Mouse (Mus musculus) midbrain, embryonic 11.5 days (tissue): Measurements from ENCODE around the gene Nfia. TPM values are rescaled to one million over a fixed set of nuclear protein-coding genes. Genes with fewer than 3 reads are reported as not detected.

Source experiments
- ATAC-seq: fragments of 200-750 bp; cut with Nextera tagmentation; 2 replicates; pipeline ENCODE4 v1.8.0; 2017; ENCODE audit warnings: moderate TSS enrichment, moderate library complexity; ENCODE audit not compliant: low FRiP score
- DNase-seq: peaks from one replicate; pipeline ENCODE4 v3.0.0; 2015; ENCODE audit warnings: low spot score; ENCODE audit errors: missing footprints
- H3K27ac ChIP-seq: fragments of 300-500 bp; sonication (generic); 2 replicates; pipeline ENCODE4 v1.5.1; 2014; ENCODE audit warnings: low read depth, low read length
- H3K27me3 ChIP-seq: fragments of 300-500 bp; sonication (generic); 2 replicates; pipeline ENCODE4 v1.6.1; 2014; ENCODE audit warnings: mild to moderate bottlenecking, low read length, moderate library complexity, mixed read lengths; ENCODE audit not compliant: control insufficient read depth, insufficient read depth
- H3K36me3 ChIP-seq: fragments of 300-500 bp; sonication (generic); 2 replicates; pipeline ENCODE4 v1.6.1; 2014; ENCODE audit warnings: mild to moderate bottlenecking, low read length, moderate library complexity, mixed read lengths; ENCODE audit not compliant: control insufficient read depth, insufficient read depth
- H3K4me1 ChIP-seq: fragments of 300-500 bp; sonication (generic); 2 replicates; pipeline ENCODE4 v1.6.1; 2014; ENCODE audit warnings: low read length; ENCODE audit not compliant: control insufficient read depth, insufficient read depth
- H3K4me2 ChIP-seq: fragments of 300-500 bp; sonication (generic); 2 replicates; pipeline ENCODE4 v1.6.1; 2014; ENCODE audit warnings: mild to moderate bottlenecking, moderate library complexity
- H3K4me3 ChIP-seq: fragments of 300-500 bp; sonication (generic); 2 replicates; pipeline ENCODE4 v1.5.1; 2014; ENCODE audit warnings: low read depth, low read length
- H3K9ac ChIP-seq: fragments of 300-500 bp; sonication (generic); 2 replicates; pipeline ENCODE4 v1.6.1; 2014; ENCODE audit warnings: low read length
- H3K9me3 ChIP-seq: fragments of 300-500 bp; sonication (generic); 2 replicates; pipeline ENCODE4 v1.6.1; 2016; ENCODE audit warnings: low read length; ENCODE audit not compliant: control insufficient read depth
- WGBS: fragments of 180-500 bp; shearing (Covaris S2); extraction: QIAGEN DNeasy Blood & Tissue Kit; methylation state at CpG from one replicate; pipeline ENCODE4 v1.1.7; 2014; 5-methylcytosine and 5-hydroxymethylcytosine counted together
- polyA plus RNA-seq: library from polyadenylated mRNA; unstranded; fragments of >200 nt; fragmentation: Nextera tagmentation; extraction: Ambion mirVana; gene quantifications from 2 replicates; pipeline ENCODE4 v1.2.1, GENCODE M21; 2014

Gene Nfia
- polyA plus RNA-seq, 1 experiment from 2014 or later: 14.1 TPM

GRCm38 (mm10) chr4:97866463-97866862 lies 93.9 kb downstream of the Nfia start:
- H3K27ac ChIP-seq: no peak overlapping the region
- H3K9ac ChIP-seq: no peak overlapping the region
- no peaks in the 10 kb centered on the region for H3K27me3 ChIP-seq
- H3K36me3 ChIP-seq: no peaks in the 10 kb centered on the region
- WGBS: 66% methylated on average over 5 of the region's 5 CpGs
- DNase-seq: no peak
- H3K4me3 ChIP-seq: no peak overlapping the region
- no peaks in the 10 kb centered on the region for H3K4me1 ChIP-seq
- no peaks in the 10 kb centered on the region for H3K9me3 ChIP-seq
- no peak for ATAC-seq
- no peak overlapping the region for H3K4me2 ChIP-seq

DNA sequence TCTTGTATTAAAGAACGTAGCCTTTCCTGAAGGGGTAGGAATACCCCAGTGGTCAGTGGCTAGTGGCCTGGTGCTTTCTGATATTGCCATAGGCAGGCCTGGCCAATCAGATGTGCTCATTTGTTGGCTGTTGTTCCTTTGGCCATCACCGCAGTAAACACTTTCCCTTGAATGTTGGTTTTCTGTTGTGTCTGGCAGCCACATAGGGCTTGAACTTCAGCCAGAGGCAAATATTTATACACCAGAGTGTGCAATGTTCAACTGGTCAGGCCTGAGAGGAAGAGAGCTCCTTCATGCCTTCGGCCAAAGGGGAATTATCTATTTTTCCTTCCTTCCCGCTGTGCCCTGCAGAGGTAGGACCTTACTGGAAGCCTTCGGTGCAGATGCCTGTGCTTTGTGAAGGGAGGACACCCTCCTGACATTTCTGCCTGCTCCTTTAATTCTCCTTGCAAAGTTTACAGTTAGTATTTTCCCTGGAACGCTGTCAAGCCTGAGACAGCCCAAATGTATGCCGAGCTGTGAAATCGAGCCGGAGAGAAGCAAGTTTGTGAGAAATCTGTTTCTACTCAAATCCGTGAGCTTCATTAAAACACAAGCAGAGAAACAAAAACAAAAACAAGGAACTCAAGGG lies 95.9 kb downstream of the Nfia start:
- Histone ChIP-seq H3K4me1 (peaks cover 3% of the 10 kb centered on the region; the same call in 1 of the 2 replicates), H3K4me2 (no peak overlapping the region), H3K9me3 (no peaks in the 10 kb centered on the region), H3K9ac (no peak overlapping the region), H3K27me3 (no peaks in the 10 kb centered on the region), H3K36me3 (no peaks in the 10 kb centered on the region), H3K4me3 (no peak overlapping the region), H3K27ac (no peak overlapping the region)
- WGBS: 84% methylated on average over 10 of the region's 10 CpGs
- ATAC-seq (no peak), DNase-seq (no peak)

- no peaks in the 10 kb centered on the region for H3K27me3 ChIP-seq
- DNase-seq (no peak), ATAC-seq (no peak)
- H3K4me3 ChIP-seq: no peak overlapping the region
- H3K4me2 ChIP-seq: no peak overlapping the region
- H3K9ac ChIP-seq: no peak overlapping the region
- H3K9me3 ChIP-seq: no peaks in the 10 kb centered on the region
- WGBS: 93% methylated on average over 27 of the region's 27 CpGs
- H3K4me1 ChIP-seq: peaks cover 3% of the 10 kb centered on the region; the same call in 1 of the 2 replicates
- no peak overlapping the region for H3K27ac ChIP-seq
- no peaks in the 10 kb centered on the region for H3K36me3 ChIP-seq
Measured at GRCm38 (mm10) chr4:97868938-97869440, 96.5 kb downstream of the Nfia start.

- WGBS: 77% methylated on average over 7 of the region's 7 CpGs
- Histone ChIP-seq H3K27ac (no peak overlapping the region), H3K9ac (no peak overlapping the region), H3K36me3 (no peaks in the 10 kb centered on the region), H3K27me3 (no peaks in the 10 kb centered on the region), H3K9me3 (no peaks in the 10 kb centered on the region), H3K4me2 (no peak overlapping the region), H3K4me1 (peaks cover 3% of the 10 kb centered on the region; the same call in 1 of the 2 replicates), H3K4me3 (no peak overlapping the region)
- ATAC-seq: no peak
- no peak for DNase-seq
Measured at GRCm38 (mm10) chr4:97869451-97869850, 96.9 kb downstream of the Nfia start.

- Histone ChIP-seq H3K27me3 (no peaks in the 10 kb centered on the region), H3K4me2 (no peak overlapping the region), H3K9me3 (no peaks in the 10 kb centered on the region), H3K4me3 (no peak overlapping the region), H3K36me3 (no peaks in the 10 kb centered on the region), H3K27ac (peak overlapping the region; percentile 30), H3K4me1 (peaks cover 3% of the 10 kb centered on the region; the same call in 1 of the 2 replicates), H3K9ac (no peak overlapping the region)
- WGBS: 64% methylated on average over 9 of the region's 9 CpGs
- no peak for ATAC-seq
- DNase-seq: no peak
Measured at GRCm38 (mm10) chr4:97871770-97872439, 99.4 kb downstream of the Nfia start.

GRCm38 (mm10) chr4:97874916-97875315 lies 102.4 kb downstream of the Nfia start:
- Histone ChIP-seq H3K36me3 (no peaks in the 10 kb centered on the region), H3K27ac (no peak overlapping the region), H3K4me3 (no peak overlapping the region), H3K4me2 (no peak overlapping the region), H3K9me3 (no peaks in the 10 kb centered on the region), H3K4me1 (peaks cover 3% of the 10 kb centered on the region; the same call in 1 of the 2 replicates), H3K9ac (no peak overlapping the region), H3K27me3 (no peaks in the 10 kb centered on the region)
- DNase-seq: no peak
- 36% methylated on average over 3 of the region's 3 CpGs for WGBS
- ATAC-seq: peak; percentile 50; the same call in 1 of the 2 replicates

- no peak overlapping the region for H3K9ac ChIP-seq
- H3K9me3 ChIP-seq: no peaks in the 10 kb centered on the region
- no peak for DNase-seq
- no peak for ATAC-seq
- H3K4me3 ChIP-seq: no peak overlapping the region
- 76% methylated on average over 3 of the region's 3 CpGs for WGBS
- no peaks in the 10 kb centered on the region for H3K27me3 ChIP-seq
- no peaks in the 10 kb centered on the region for H3K36me3 ChIP-seq
- peaks cover 3% of the 10 kb centered on the region; the same call in 1 of the 2 replicates for H3K4me1 ChIP-seq
- no peak overlapping the region for H3K27ac ChIP-seq
- no peak overlapping the region for H3K4me2 ChIP-seq
Measured at GRCm38 (mm10) chr4:97875901-97876300, 103.4 kb downstream of the Nfia start.

DNA sequence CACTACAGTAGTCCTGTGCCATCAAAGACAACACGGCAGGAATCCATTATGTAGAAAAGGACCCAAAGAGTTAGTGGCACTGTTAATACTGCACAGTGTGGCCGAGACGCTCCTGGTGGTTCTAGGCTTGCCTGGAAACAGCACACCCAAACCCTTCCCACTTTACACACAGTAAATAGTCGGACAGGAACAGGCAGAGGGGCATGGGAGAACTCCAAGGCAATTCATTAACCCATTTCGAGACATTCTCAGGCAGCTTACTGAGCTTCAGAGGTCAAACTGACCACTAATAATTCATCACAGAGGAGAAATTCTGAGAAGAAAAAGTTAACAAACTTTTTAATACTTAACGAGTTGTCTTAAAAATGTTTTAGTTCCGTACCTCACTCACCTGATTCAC lies 107.2 kb downstream of the Nfia start:
- 80% methylated on average over 7 of the region's 7 CpGs for WGBS
- Histone ChIP-seq H3K4me2 (no peak overlapping the region), H3K27me3 (no peaks in the 10 kb centered on the region), H3K36me3 (no peaks in the 10 kb centered on the region), H3K9ac (no peak overlapping the region), H3K4me1 (no peaks in the 10 kb centered on the region), H3K27ac (no peak overlapping the region), H3K4me3 (no peak overlapping the region), H3K9me3 (no peaks in the 10 kb centered on the region)
- no peak for DNase-seq
- ATAC-seq: no peak
